Comparison of ENCODE assay signal across 13 mouse cellular contexts in genomic region chr10:76694765-76695164, GRCm38 (mm10). TPM values are rescaled to one million over a fixed set of nuclear protein-coding genes. Genes with fewer than 3 reads are reported as not detected.
DNase-seq lines count a peak whose midpoint lies in the region; ATAC-seq and TF ChIP-seq lines count a peak whose summit lies in the region.
"Had no signal": no experiment of that assay in that cellular context is flagged by ENCODE, and none has a peak within 500 bp of the region (broad histone marks: within the 10 kb centered on the region; RNA-seq: fewer than 3 reads in every experiment).

No protein-coding gene starts in this region.

- no peaks in the 10 kb centered on the region for H3K9me3 ChIP-seq in liver, embryonic 11.5 days (ENCODE audit: control insufficient read depth, low read length)
- H3K9me3 ChIP-seq in liver, postnatal 0 days (ENCODE audit: low read length), result no peaks in the 10 kb centered on the region
- H3K9me3 ChIP-seq in heart, embryonic 14.5 days (ENCODE audit: control insufficient read depth, low read length), result no peaks in the 10 kb centered on the region
- no peaks in the 10 kb centered on the region for H3K9me3 ChIP-seq in kidney, embryonic 16.5 days (ENCODE audit: low read length)
- H3K9me3 ChIP-seq: G1E; midbrain, embryonic 10.5 days; neural tube, embryonic 15.5 days had no signal

- no peak overlapping the region for H3K4me3 ChIP-seq in liver, embryonic 11.5 days (ENCODE audit: low read depth, low read length)
- H3K4me3 ChIP-seq in liver, postnatal 0 days (ENCODE audit: low read depth, low read length), result no peak overlapping the region
- no peak overlapping the region for H3K4me3 ChIP-seq in heart, embryonic 14.5 days (ENCODE audit: control insufficient read depth in 1 of 2, insufficient read depth in 1 of 2, low read depth in 1 of 2, low read length in 2 of 2)
- H3K4me3 ChIP-seq in kidney, embryonic 16.5 days (ENCODE audit: low read length), result no peak overlapping the region
- H3K4me3 ChIP-seq: midbrain, embryonic 10.5 days; neural tube, embryonic 15.5 days had no signal

- TF ChIP-seq EP300 in liver, postnatal 0 days (IDR thresholded peaks at IDR 0.05; ENCODE audit: low read depth), result no peak

- 0 out of 2 replicates have a peak overlapping the region, but pooled peaks have one; percentile 19 for H3K27ac ChIP-seq in liver, embryonic 11.5 days (ENCODE audit: low read depth, low read length)
- H3K27ac ChIP-seq in liver, postnatal 0 days (ENCODE audit: low read depth), result no peak overlapping the region
- H3K27ac ChIP-seq in heart, embryonic 14.5 days (replicated peaks in 1 of 2; ENCODE audit: control insufficient read depth in 1 of 2, insufficient read depth in 1 of 2, low read depth in 2 of 2, low read length in 2 of 2), result peak overlapping the region; percentile 49 to 58
- H3K27ac ChIP-seq in kidney, embryonic 16.5 days (ENCODE audit: low read length), result peak overlapping the region; percentile 33
- H3K27ac ChIP-seq: hindbrain, embryonic 14.5 days; midbrain, embryonic 10.5 days; neural tube, embryonic 15.5 days had no signal

- H3K9ac ChIP-seq in liver, embryonic 11.5 days (ENCODE audit: low read depth, low read length), result no peak overlapping the region
- H3K9ac ChIP-seq in liver, postnatal 0 days (replicated peaks), result no peak overlapping the region
- H3K9ac ChIP-seq in heart, embryonic 14.5 days (ENCODE audit: low read length), result no peak overlapping the region
- H3K9ac ChIP-seq in kidney, embryonic 16.5 days (replicated peaks; ENCODE audit: low read length), result no peak overlapping the region
- H3K9ac ChIP-seq: hindbrain, embryonic 14.5 days; neural tube, embryonic 15.5 days had no signal

- H3K4me2 ChIP-seq in liver, embryonic 11.5 days, result no peak overlapping the region
- H3K4me2 ChIP-seq in liver, postnatal 0 days (ENCODE audit: low read depth, low read length), result no peak overlapping the region
- H3K4me2 ChIP-seq in heart, embryonic 14.5 days (ENCODE audit: low read length), result peak overlapping the region; percentile 14; the same call in 1 of the 2 replicates
- H3K4me2 ChIP-seq in kidney, embryonic 16.5 days (replicated peaks; ENCODE audit: low read depth, low read length), result no peak overlapping the region
- H3K4me2 ChIP-seq: hindbrain, embryonic 14.5 days; neural tube, embryonic 15.5 days had no signal

- no peaks in the 10 kb centered on the region for H3K27me3 ChIP-seq in liver, embryonic 11.5 days (replicated peaks; ENCODE audit: control insufficient read depth, insufficient read depth, low read length)
- H3K27me3 ChIP-seq in liver, postnatal 0 days (ENCODE audit: insufficient read depth, low read length), result no peaks in the 10 kb centered on the region
- no peaks in the 10 kb centered on the region for H3K27me3 ChIP-seq in heart, embryonic 14.5 days (ENCODE audit: control insufficient read depth, insufficient read depth, low read length)
- H3K27me3 ChIP-seq in kidney, embryonic 16.5 days (ENCODE audit: insufficient read depth, low read length), result no peaks in the 10 kb centered on the region
- H3K27me3 ChIP-seq: neural tube, embryonic 15.5 days had no signal

- no peak for DNase-seq in liver, embryonic 11.5 days (ENCODE audit: low spot score)
- no peak for DNase-seq in liver, postnatal 0 days
- DNase-seq in skeletal muscle tissue, adult 2 months (ENCODE audit: low read depth, low spot score), result peak; percentile 58
- no peak for DNase-seq in adrenal gland, adult (ENCODE audit: inconsistent age in 2 of 2, low spot score in 1 of 2)
- no peak for DNase-seq in layer of hippocampus, postnatal 10 days (ENCODE audit: low spot score in 2 of 2)
- DNase-seq in layer of hippocampus, adult 11-12 months (ENCODE audit: low spot score), result no peak
- DNase-seq: cerebellum, postnatal 10 days had no signal

- ATAC-seq in liver, embryonic 11.5 days (replicated peaks; ENCODE audit: low FRiP score), result no peak
- no peak for ATAC-seq in liver, postnatal 0 days
- ATAC-seq in heart, embryonic 14.5 days (ENCODE audit: insufficient number of reproducible peaks, insufficient read depth, low FRiP score, low read depth), result peak; percentile 70
- peak; percentile 71; the same call in 1 of the 2 replicates for ATAC-seq in kidney, embryonic 16.5 days (ENCODE audit: low FRiP score, low TSS enrichment)

- H3K4me1 ChIP-seq in liver, embryonic 11.5 days (replicated peaks; ENCODE audit: control insufficient read depth, insufficient read depth, low read length), result no peaks in the 10 kb centered on the region
- no peaks in the 10 kb centered on the region for H3K4me1 ChIP-seq in liver, postnatal 0 days (ENCODE audit: insufficient read depth)
- peaks cover 6 to 13% of the 10 kb centered on the region in 2 experiments for H3K4me1 ChIP-seq in heart, embryonic 14.5 days (ENCODE audit: control insufficient read depth in 2 of 2, insufficient read depth in 2 of 2, low read length in 2 of 2)
- no peaks in the 10 kb centered on the region for H3K4me1 ChIP-seq in kidney, embryonic 16.5 days (ENCODE audit: insufficient read depth, low read length)
- H3K4me1 ChIP-seq: midbrain, embryonic 10.5 days; neural tube, embryonic 15.5 days had no signal

- 35% methylated on average over 7 of the region's 7 CpGs for WGBS in liver, embryonic 11.5 days
- 47% methylated on average over 7 of the region's 7 CpGs for WGBS in liver, postnatal 0 days (ENCODE audit: insufficient replicate concordance)
- WGBS in heart, embryonic 14.5 days, result 0% methylated on average over 7 of the region's 7 CpGs
- 40% methylated on average over 7 of the region's 7 CpGs for WGBS in kidney, embryonic 16.5 days

- TF ChIP-seq CTCF in liver, postnatal 0 days (IDR thresholded peaks at IDR 0.05; ENCODE audit: low read depth), result no peak

- no peaks in the 10 kb centered on the region for H3K36me3 ChIP-seq in liver, embryonic 11.5 days (ENCODE audit: control insufficient read depth, insufficient read depth, low read length)
- no peaks in the 10 kb centered on the region for H3K36me3 ChIP-seq in liver, postnatal 0 days (replicated peaks; ENCODE audit: insufficient read depth, low read length)
- H3K36me3 ChIP-seq in heart, embryonic 14.5 days (ENCODE audit: control insufficient read depth, insufficient read depth, low read length), result no peaks in the 10 kb centered on the region
- no peaks in the 10 kb centered on the region for H3K36me3 ChIP-seq in kidney, embryonic 16.5 days (ENCODE audit: insufficient read depth, low read length)
- H3K36me3 ChIP-seq: G1E; midbrain, embryonic 10.5 days; neural tube, embryonic 15.5 days had no signal

RNA-seq across cellular contexts. Expression of gene Col6a1, which starts 31.2 kb away (rescaled TPM):
- 18.1 and 20.8 TPM in 2 replicates for polyA plus RNA-seq in liver, embryonic 11.5 days (2014; fragmentation: Nextera tagmentation; extraction: Ambion mirVana)
- polyA plus RNA-seq in liver, postnatal 0 days (2015; fragmentation: Nextera tagmentation; extraction: Ambion mirVana), result 7.7 and 8.7 TPM in 2 replicates
- polyA plus RNA-seq in heart, embryonic 14.5 days (2014; fragmentation: Nextera tagmentation; extraction: Ambion mirVana), result 58.9 and 59.7 TPM in 2 replicates
- 94.8 and 128 TPM in 2 replicates for polyA plus RNA-seq in kidney, embryonic 16.5 days (2015; fragmentation: Nextera tagmentation; extraction: Ambion mirVana)
- total RNA-seq in layer of hippocampus, postnatal 10 days (2021), result 10 to 100 TPM; 38.0 to 38.9 TPM
- polyA plus RNA-seq: G1E had no signal

Comparison
In these comparisons a context has a peak if more than half of its experiments do, and no peak if none do; other contexts are left out.
1. ATAC-seq: peak in heart, embryonic 14.5 days (single experiment) and kidney, embryonic 16.5 days (single experiment); none in liver, embryonic 11.5 days (single experiment) and liver, postnatal 0 days (single experiment).